Mouse (Mus musculus) heart, postnatal 4 days (tissue): ENCODE results near the gene Sat1. TPM values are rescaled to one million over a fixed set of nuclear protein-coding genes. Genes with fewer than 3 reads are reported as not detected.

ENCODE experiments used
- DNase-seq: peaks from one replicate; pipeline ENCODE4 v3.0.0; 2021
- total RNA-seq, 2 experiments: library from RNA; stranded (reverse); gene quantifications; 2 replicates each; pipeline ENCODE4 v1.2.3; 2021

The Sat1 gene
- total RNA-seq, 2 experiments from 2014 or later, result 34.6 to 43.1 TPM

GRCm38 (mm10) chrX:155166313-155166712 lies 49.9 kb downstream of the Sat1 start:
- DNase-seq, result no peak

- DNase-seq, result no peak
Observed at GRCm38 (mm10) chrX:155163553-155163952, 52.7 kb downstream of the Sat1 start.

Other genes starting within 250 kb of the Sat1 start
- gene Magea8, start 220.6 kb downstream of the Sat1 start, total RNA-seq, result not detected
- gene Magea5, start 153.3 kb downstream of the Sat1 start, total RNA-seq, result not detected
- not detected for gene Magea1, start 126.7 kb downstream of the Sat1 start, total RNA-seq
- not detected for gene Magea2, start 122.8 kb downstream of the Sat1 start, total RNA-seq
- not detected for gene Cldn34b2, start 88.0 kb downstream of the Sat1 start, total RNA-seq
- 10 to 100 TPM; 41.9 to 43.4 TPM for gene Acot9, start 46.0 kb upstream of the Sat1 start, total RNA-seq
- 10 to 100 TPM; 93.6 to 97.2 TPM for gene Prdx4, start 124.3 kb upstream of the Sat1 start, total RNA-seq